Mouse (Mus musculus) lung, postnatal 14 days (tissue): ENCODE results near the gene Piwil1.
"Not testable (repeated sequence)": the region's sequence is repeated elsewhere in the genome, so short reads cannot be mapped to it uniquely, and the experiment has no call there.

Source experiments
- DNase-seq: peaks from one replicate; pipeline ENCODE4 v3.0.0; 2021

Piwil1 gene

GRCm38 (mm10) chr5:128711847-128712246 is 9.5 kb downstream of the Piwil1 start:
- DNase-seq = no peak

GRCm38 (mm10) chr5:128715171-128715570 is 12.8 kb downstream of the Piwil1 start:
- no peak for DNase-seq

- DNase-seq = not testable (repeated sequence)
Measured at GRCm38 (mm10) chr5:128720461-128720860, 18.1 kb downstream of the Piwil1 start.

GRCm38 (mm10) chr5:128729341-128729740 is 27.0 kb downstream of the Piwil1 start:
- DNase-seq = no peak

- peak; percentile 10 for DNase-seq
Measured at GRCm38 (mm10) chr5:128730634-128731033, 28.3 kb downstream of the Piwil1 start.

GRCm38 (mm10) chr5:128732416-128733014 is 30.2 kb downstream of the Piwil1 start:
- DNase-seq = no peak

- DNase-seq = peak; percentile 50
Measured at GRCm38 (mm10) chr5:128733955-128734354, 31.6 kb downstream of the Piwil1 start.

GRCm38 (mm10) chr5:128735921-128736320 is 33.6 kb downstream of the Piwil1 start:
- DNase-seq = no peak

- DNase-seq = no peak
Measured at GRCm38 (mm10) chr5:128739168-128739837, 37.0 kb downstream of the Piwil1 start.

GRCm38 (mm10) chr5:128739838-128740171 is 37.5 kb downstream of the Piwil1 start:
- no peak for DNase-seq

- DNase-seq = no peak
Measured at GRCm38 (mm10) chr5:128744351-128744750, 42.0 kb downstream of the Piwil1 start.

GRCm38 (mm10) chr5:128745206-128745605 is 42.9 kb downstream of the Piwil1 start:
- no peak for DNase-seq

GRCm38 (mm10) chr5:128746261-128746660 is 43.9 kb downstream of the Piwil1 start:
- no peak for DNase-seq

GRCm38 (mm10) chr5:128761118-128761517 is 58.8 kb downstream of the Piwil1 start:
- no peak for DNase-seq

GRCm38 (mm10) chr5:128769026-128769631 is 66.8 kb downstream of the Piwil1 start:
- no peak for DNase-seq

- DNase-seq = no peak
Measured at GRCm38 (mm10) chr5:128776386-128776785, 74.1 kb downstream of the Piwil1 start.

- DNase-seq = no peak
Measured at GRCm38 (mm10) chr5:128781621-128782020, 79.3 kb downstream of the Piwil1 start.

GRCm38 (mm10) chr5:128800592-128800991 is 98.3 kb downstream of the Piwil1 start:
- no peak for DNase-seq
